ENCODE assay signal across 11 mouse cellular contexts in the genomic region with DNA sequence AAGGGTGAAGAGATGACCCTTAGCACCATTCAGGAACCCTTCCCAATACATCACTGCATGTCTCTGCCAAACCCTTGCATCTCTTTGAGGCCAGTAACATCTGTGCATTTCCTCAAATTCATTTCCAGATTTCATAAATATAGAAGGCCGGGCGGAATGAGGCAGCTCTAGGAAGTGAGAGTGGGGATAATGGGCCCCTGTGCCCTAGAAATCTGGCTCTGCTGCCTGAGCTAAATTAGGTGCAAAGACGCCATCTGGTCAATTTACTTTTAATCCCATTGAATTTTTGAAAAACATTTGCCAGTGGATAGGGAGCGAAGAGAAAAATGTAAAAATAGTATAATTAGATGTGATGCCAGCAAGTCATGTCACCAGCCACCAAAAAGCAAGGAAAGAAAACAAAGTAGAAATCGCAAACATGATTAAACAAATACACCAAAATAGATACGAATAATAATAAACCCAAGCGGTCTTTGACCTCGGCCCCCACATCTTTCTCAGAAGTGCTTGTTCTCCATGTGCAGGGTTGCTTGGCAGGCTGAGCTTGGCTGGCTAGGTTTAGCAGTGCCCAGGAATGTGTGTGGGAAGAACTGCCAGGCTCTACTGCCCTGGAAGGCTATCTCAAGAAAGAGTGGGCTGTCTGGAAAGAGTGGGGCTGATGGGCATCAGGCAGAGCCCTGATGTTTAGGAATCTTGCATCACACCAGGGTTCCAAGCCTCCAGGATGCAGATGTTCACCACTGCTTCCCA.
A peak's percentile ranks its signal among the peaks of the same experiment; 100 is the strongest.
DNase-seq lines count a peak whose midpoint lies in the region; ATAC-seq and TF ChIP-seq lines count a peak whose summit lies in the region.
"Had no signal": no experiment of that assay in that cellular context is flagged by ENCODE, and none has a peak within 500 bp of the region (broad histone marks: within the 10 kb centered on the region; RNA-seq: fewer than 3 reads in every experiment).

No protein-coding gene starts in this region.

- DNase-seq in hindbrain, postnatal 0 days (ENCODE audit: low spot score): no peak
- DNase-seq in hindbrain, embryonic 11.5 days (ENCODE audit: low spot score): no peak
- peak; percentile 57 for DNase-seq in brain, embryonic 14.5 days (ENCODE audit: low read depth)
- peak; percentile 19 to 38 for DNase-seq in cerebellum, postnatal 25 days
- DNase-seq in midbrain, embryonic 14.5 days: no peak
- DNase-seq in kidney, adult 2 months: no peak
- DNase-seq in spleen, postnatal 4 days (ENCODE audit: low spot score in 2 of 2): no peak
- DNase-seq: kidney, adult 18-20 months; liver, postnatal 0 days had no signal

- no peak for TF ChIP-seq CTCF in hindbrain, postnatal 0 days (IDR thresholded peaks at IDR 0.05; ENCODE audit: low read depth)
- TF ChIP-seq CTCF in brain, embryonic 14.5 days (IDR thresholded peaks at IDR 0.05; ENCODE audit: borderline replicate concordance, extremely low read depth, insufficient read depth, insufficient read length): no peak
- TF ChIP-seq CTCF in kidney, adult 2 months (conservative IDR thresholded peaks at IDR 0.05; ENCODE audit: insufficient read depth, insufficient read length, low read depth, low read length): no peak

- H3K36me3 ChIP-seq in hindbrain, postnatal 0 days (ENCODE audit: insufficient read depth, low read length): no peaks in the 10 kb centered on the region
- H3K36me3 ChIP-seq in hindbrain, embryonic 11.5 days (ENCODE audit: control insufficient read depth, insufficient read depth, low read length): no peaks in the 10 kb centered on the region
- H3K36me3 ChIP-seq in limb, embryonic 15.5 days: no peaks in the 10 kb centered on the region
- H3K36me3 ChIP-seq in midbrain, embryonic 14.5 days (ENCODE audit: control insufficient read depth, insufficient read depth, low read length): no peaks in the 10 kb centered on the region
- H3K36me3 ChIP-seq in kidney, adult 2 months (ENCODE audit: control insufficient read depth, insufficient read depth, low read length): no peaks in the 10 kb centered on the region
- H3K36me3 ChIP-seq: embryonic facial prominence, embryonic 13.5 days had no signal

- H3K4me2 ChIP-seq in hindbrain, postnatal 0 days (ENCODE audit: low read depth, low read length): no peak overlapping the region
- no peak overlapping the region for H3K4me2 ChIP-seq in hindbrain, embryonic 11.5 days (replicated peaks; ENCODE audit: low read depth, low read length)
- H3K4me2 ChIP-seq in limb, embryonic 15.5 days: no peak overlapping the region
- H3K4me2 ChIP-seq in midbrain, embryonic 14.5 days (ENCODE audit: low read length): no peak overlapping the region
- H3K4me2 ChIP-seq: embryonic facial prominence, embryonic 13.5 days had no signal

- no peak overlapping the region for H3K9ac ChIP-seq in hindbrain, postnatal 0 days (replicated peaks; ENCODE audit: low read length)
- H3K9ac ChIP-seq in hindbrain, embryonic 11.5 days (ENCODE audit: low read depth, low read length): no peak overlapping the region
- H3K9ac ChIP-seq in limb, embryonic 15.5 days: no peak overlapping the region
- no peak overlapping the region for H3K9ac ChIP-seq in midbrain, embryonic 14.5 days (replicated peaks; ENCODE audit: low read length)
- H3K9ac ChIP-seq: embryonic facial prominence, embryonic 13.5 days; liver, postnatal 0 days had no signal

- no peaks in the 10 kb centered on the region for H3K4me1 ChIP-seq in hindbrain, postnatal 0 days (ENCODE audit: insufficient read depth, low read length)
- H3K4me1 ChIP-seq in hindbrain, embryonic 11.5 days (replicated peaks; ENCODE audit: control insufficient read depth, insufficient read depth, low read length): no peaks in the 10 kb centered on the region
- H3K4me1 ChIP-seq in limb, embryonic 15.5 days: peaks cover 10% of the 10 kb centered on the region
- H3K4me1 ChIP-seq in midbrain, embryonic 14.5 days (ENCODE audit: control insufficient read depth, insufficient read depth, low read length): no peaks in the 10 kb centered on the region
- H3K4me1 ChIP-seq in kidney, adult 2 months (ENCODE audit: control insufficient read depth, insufficient read depth, low read length): no peaks in the 10 kb centered on the region

- H3K27me3 ChIP-seq in hindbrain, postnatal 0 days (ENCODE audit: insufficient read depth, low read length): no peaks in the 10 kb centered on the region
- H3K27me3 ChIP-seq in hindbrain, embryonic 11.5 days (ENCODE audit: control insufficient read depth, insufficient read depth, low read length): no peaks in the 10 kb centered on the region
- no peaks in the 10 kb centered on the region for H3K27me3 ChIP-seq in limb, embryonic 15.5 days
- H3K27me3 ChIP-seq in midbrain, embryonic 14.5 days (ENCODE audit: control insufficient read depth, insufficient read depth, low read length): no peaks in the 10 kb centered on the region
- no peaks in the 10 kb centered on the region; the same call in 1 of the 2 replicates for H3K27me3 ChIP-seq in kidney, adult 2 months (replicated peaks; ENCODE audit: control insufficient read depth, insufficient read depth, low read length)
- H3K27me3 ChIP-seq: embryonic facial prominence, embryonic 13.5 days had no signal

- no peak overlapping the region for H3K4me3 ChIP-seq in hindbrain, postnatal 0 days (ENCODE audit: low read length)
- no peak overlapping the region for H3K4me3 ChIP-seq in hindbrain, embryonic 11.5 days (ENCODE audit: low read depth, low read length)
- no peak overlapping the region for H3K4me3 ChIP-seq in limb, embryonic 15.5 days
- H3K4me3 ChIP-seq in midbrain, embryonic 14.5 days (replicated peaks; ENCODE audit: low read depth, low read length): no peak overlapping the region
- no peak overlapping the region for H3K4me3 ChIP-seq in kidney, adult 2 months (ENCODE audit: insufficient read depth, low read depth, low read length)
- H3K4me3 ChIP-seq: embryonic facial prominence, embryonic 13.5 days had no signal

- no peak for ATAC-seq in hindbrain, postnatal 0 days
- ATAC-seq in hindbrain, embryonic 11.5 days (ENCODE audit: low FRiP score): no peak
- no peak for ATAC-seq in limb, embryonic 15.5 days (ENCODE audit: insufficient number of reproducible peaks, low FRiP score, low TSS enrichment, low read depth)
- no peak for ATAC-seq in midbrain, embryonic 14.5 days (ENCODE audit: low FRiP score, low TSS enrichment)
- ATAC-seq: liver, postnatal 0 days had no signal

- H3K27ac ChIP-seq in hindbrain, postnatal 0 days: peak overlapping the region; percentile 9; the same call in 1 of the 2 replicates
- H3K27ac ChIP-seq in hindbrain, embryonic 11.5 days (ENCODE audit: low read depth, low read length): no peak overlapping the region
- peak overlapping the region; percentile 35; the same call in 1 of the 2 replicates for H3K27ac ChIP-seq in limb, embryonic 15.5 days
- H3K27ac ChIP-seq in midbrain, embryonic 14.5 days (replicated peaks; ENCODE audit: low read depth, low read length): no peak overlapping the region
- no peak overlapping the region for H3K27ac ChIP-seq in kidney, adult 2 months (ENCODE audit: insufficient read depth, low read depth, low read length)
- H3K27ac ChIP-seq: embryonic facial prominence, embryonic 13.5 days had no signal

- no peaks in the 10 kb centered on the region for H3K9me3 ChIP-seq in hindbrain, postnatal 0 days (ENCODE audit: low read length)
- no peaks in the 10 kb centered on the region for H3K9me3 ChIP-seq in hindbrain, embryonic 11.5 days (ENCODE audit: control insufficient read depth, low read length)
- no peaks in the 10 kb centered on the region for H3K9me3 ChIP-seq in limb, embryonic 15.5 days
- H3K9me3 ChIP-seq in midbrain, embryonic 14.5 days (ENCODE audit: control insufficient read depth, low read length): no peaks in the 10 kb centered on the region
- H3K9me3 ChIP-seq: embryonic facial prominence, embryonic 13.5 days had no signal

- WGBS in hindbrain, postnatal 0 days: 65% methylated on average over 8 of the region's 8 CpGs
- WGBS in hindbrain, embryonic 11.5 days: 88% methylated on average over 8 of the region's 8 CpGs
- 60% methylated on average over 8 of the region's 8 CpGs for WGBS in limb, embryonic 15.5 days
- WGBS in midbrain, embryonic 14.5 days: 75% methylated on average over 8 of the region's 8 CpGs
- 73% methylated on average over 8 of the region's 8 CpGs for WGBS in kidney, adult 2 months

- no peak for TF ChIP-seq POLR2A in brain, embryonic 14.5 days (IDR thresholded peaks at IDR 0.05; ENCODE audit: borderline replicate concordance, extremely low read depth, insufficient read depth, insufficient read length, poor library complexity, severe bottlenecking)
- TF ChIP-seq POLR2A in kidney, adult 2 months (IDR thresholded peaks at IDR 0.05; ENCODE audit: low read depth, low read length): no peak

Comparison
In these comparisons a context has a peak if more than half of its experiments do, and no peak if none do; other contexts are left out.
1. H3K27ac ChIP-seq: peak in hindbrain, postnatal 0 days (single experiment) and limb, embryonic 15.5 days (single experiment); none in hindbrain, embryonic 11.5 days (single experiment), midbrain, embryonic 14.5 days (single experiment) and kidney, adult 2 months (single experiment).
2. DNase-seq: peak in brain, embryonic 14.5 days (single experiment) and cerebellum, postnatal 25 days (2 of 2); none in hindbrain, postnatal 0 days (single experiment), hindbrain, embryonic 11.5 days (single experiment), midbrain, embryonic 14.5 days (single experiment), kidney, adult 2 months (single experiment) and spleen, postnatal 4 days (0 of 2).